Mouse (Mus musculus): ENCODE measurements around the gene Lmf1. TPM values are rescaled to one million over a fixed set of nuclear protein-coding genes. Genes with fewer than 3 reads are reported as not detected.

The Lmf1 gene
- total RNA-seq, 2 experiments from 2014 or later: 11.6 to 16.6 TPM

DNA sequence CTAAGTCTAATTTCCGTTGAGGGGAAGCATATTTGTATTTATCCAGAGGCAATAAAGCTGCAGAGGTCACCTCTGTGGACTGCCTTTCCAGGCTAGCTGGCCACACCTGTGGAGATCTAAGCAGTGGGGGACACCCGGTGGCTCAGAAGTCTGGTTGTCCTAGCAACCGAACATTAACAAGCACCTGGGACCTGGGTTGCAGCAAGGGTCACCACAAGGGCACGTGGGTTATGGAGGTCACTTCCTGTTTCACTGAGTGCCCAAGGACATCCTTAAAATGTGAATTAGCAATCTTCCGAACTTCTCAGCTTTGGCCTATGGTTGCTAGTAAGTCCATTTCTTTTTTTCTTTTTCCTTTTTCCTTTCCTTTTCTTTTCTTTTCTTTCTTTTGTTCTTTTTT, 25.3 kb downstream of the Lmf1 start:
- DNase-seq: no peak

GRCm38 (mm10) chr17:25608137-25608785, 29.4 kb downstream of the Lmf1 start:
- no peak for DNase-seq

DNA sequence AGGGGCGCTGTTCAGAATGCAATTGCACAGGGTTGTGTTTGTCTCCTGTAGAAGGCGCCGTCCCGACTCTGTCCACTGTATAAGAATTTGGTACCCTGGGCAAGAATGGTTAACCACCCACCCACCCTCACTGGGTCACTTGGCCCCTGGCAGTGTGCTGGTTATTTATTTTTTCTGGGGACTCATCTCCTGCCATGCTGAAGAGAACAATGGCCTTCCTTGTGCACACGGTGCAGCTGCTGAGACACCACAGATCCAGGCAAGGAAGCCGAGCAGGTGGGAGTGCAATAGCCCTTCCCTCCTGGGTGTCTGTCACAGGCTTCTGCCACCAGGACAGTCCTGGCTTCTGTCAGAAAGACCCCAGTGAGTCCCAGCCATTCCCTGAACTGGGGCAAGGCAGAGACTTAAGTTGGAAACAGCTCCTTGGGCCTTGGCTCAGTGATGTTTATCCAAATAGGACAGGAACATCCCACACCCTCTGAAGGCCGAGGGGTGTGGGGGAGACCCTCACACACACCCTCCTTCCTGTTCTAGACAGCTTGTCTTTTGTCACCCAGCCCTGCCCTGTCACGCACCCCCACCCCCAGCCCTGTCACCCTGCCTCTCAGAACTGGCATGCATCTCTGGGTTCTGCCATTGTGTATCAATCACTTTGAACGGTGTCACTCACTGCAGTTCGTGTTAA, 30.1 kb downstream of the Lmf1 start:
- DNase-seq: no peak

GRCm38 (mm10) chr17:25609506-25609828, 30.6 kb downstream of the Lmf1 start:
- no peak for DNase-seq

- no peak for DNase-seq
These were observed 31.3 kb downstream of the Lmf1 start for GRCm38 (mm10) chr17:25610151-25610550.

DNA sequence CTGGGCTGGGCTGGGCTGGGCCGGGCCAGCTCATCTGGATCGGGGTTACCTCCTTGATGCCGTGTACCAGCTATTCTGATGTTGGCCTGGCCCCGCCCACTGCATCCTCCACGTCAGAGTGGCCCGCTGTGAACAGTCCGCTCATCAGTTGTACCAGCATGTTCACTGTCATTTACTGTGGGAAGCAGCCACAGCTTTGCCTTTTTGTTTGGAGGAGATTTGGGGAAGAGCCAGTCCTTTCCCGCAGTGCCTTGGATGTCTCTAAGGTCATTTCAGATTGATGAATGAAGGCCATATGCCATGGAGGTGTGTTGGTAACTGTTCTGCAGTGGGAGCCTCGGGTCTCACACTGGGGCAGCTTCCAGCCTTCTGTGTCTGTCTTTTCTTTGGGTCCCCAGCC, 33.7 kb downstream of the Lmf1 start:
- no peak for DNase-seq

- DNase-seq: no peak
These were observed 34.4 kb downstream of the Lmf1 start for GRCm38 (mm10) chr17:25613323-25613722.

DNA sequence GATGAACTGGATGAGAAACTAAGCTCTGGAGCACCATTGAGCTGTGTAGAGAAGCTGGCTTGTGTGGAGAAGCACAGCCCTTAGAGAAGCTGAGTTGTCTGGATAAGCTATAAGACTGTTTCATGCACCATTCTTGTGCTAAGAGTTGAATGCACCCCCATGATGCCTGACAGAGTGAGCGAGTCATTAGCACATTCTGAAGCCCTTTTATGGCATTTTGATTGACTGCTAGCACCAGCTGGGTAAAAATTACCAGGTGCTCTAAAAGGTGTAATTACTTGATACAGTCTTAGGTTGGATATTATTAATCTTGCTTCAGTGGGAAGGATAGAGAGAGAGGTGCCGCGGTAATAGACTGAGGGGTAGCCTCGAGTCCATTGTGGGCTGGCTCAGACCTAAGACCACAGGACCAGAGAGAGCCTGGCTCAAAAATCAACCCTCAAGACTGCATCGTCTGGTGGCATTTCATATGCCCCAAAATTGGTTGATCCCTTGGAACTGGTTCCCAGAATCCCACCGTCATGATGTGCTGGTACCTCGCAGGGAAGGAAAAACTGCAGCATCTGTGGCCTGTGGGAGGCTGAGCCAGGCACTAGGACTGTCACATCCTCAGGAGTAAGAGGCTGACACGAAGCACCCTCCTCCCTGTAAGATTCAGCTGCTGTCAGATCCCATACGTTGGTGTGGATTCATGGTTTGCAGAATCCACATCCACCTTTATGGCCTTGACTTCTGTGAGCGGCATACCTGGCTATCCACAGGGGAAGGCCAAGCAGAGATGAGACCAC, 36.0 kb downstream of the Lmf1 start:
- DNase-seq: no peak

DNA sequence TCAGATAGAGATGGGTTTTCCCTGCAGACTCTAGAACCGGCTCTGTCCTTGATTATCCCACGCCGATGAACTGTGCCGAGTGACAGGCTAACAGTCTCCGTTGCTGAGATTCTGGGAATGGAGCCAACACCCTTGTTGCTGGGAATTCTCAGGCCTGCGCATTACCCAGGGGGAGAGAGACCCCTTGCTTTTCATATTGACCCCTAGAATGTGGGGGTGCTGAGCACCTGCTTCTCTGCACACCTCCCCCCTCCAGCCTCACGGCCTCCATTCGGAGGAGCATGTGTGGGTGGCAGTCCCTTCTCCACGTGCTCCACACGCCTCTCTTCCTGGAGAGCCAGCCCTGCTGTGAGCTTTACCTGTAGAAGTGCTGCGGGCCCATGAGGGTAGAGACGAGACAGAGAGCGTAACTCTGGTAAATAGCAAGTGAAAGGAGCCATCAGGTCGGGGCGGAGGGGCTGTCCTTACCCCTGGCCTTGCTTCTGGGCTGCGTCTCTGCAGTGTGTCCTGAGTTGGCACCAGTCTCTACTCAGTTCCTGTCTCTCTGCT, 39.7 kb downstream of the Lmf1 start:
- DNase-seq: no peak

- no peak for DNase-seq
These were observed 44.6 kb downstream of the Lmf1 start for GRCm38 (mm10) chr17:25623441-25623840.

- no peak for DNase-seq
These were observed 45.0 kb downstream of the Lmf1 start for GRCm38 (mm10) chr17:25623935-25624334.

DNA sequence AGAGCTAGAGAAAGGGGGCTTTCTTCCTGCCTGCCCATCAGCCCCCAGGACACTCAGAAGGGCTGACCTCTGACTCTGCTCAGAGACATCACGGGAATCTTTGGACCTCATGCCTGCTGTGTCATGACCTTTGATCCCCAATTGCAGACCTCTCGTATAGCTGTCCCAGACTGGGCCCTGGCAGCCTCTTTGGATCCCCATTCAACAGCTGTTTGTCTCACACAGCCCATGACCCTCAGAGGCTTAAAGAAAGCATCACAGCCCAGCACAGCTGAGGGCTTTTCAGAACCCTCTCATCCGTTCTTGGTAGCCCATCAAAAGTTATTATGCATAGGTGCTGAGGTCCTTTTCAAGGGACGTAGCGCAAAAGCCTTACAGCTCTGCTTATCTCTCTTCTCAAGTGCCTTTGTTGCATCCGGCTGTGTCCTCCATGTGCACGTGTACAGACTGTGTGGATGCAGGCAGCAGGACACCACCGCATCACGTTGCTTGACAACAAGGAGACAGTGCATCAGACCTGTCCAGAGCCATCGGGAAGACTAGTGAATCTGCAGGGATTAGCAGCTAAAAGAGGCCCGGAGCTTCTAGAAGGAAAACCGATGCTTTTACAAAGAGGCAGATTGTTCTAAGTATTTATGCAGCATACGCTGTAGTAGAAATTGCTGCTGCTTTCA, 45.7 kb downstream of the Lmf1 start:
- no peak for DNase-seq

- no peak for DNase-seq
These were observed 46.4 kb downstream of the Lmf1 start for GRCm38 (mm10) chr17:25625282-25625681.

DNA sequence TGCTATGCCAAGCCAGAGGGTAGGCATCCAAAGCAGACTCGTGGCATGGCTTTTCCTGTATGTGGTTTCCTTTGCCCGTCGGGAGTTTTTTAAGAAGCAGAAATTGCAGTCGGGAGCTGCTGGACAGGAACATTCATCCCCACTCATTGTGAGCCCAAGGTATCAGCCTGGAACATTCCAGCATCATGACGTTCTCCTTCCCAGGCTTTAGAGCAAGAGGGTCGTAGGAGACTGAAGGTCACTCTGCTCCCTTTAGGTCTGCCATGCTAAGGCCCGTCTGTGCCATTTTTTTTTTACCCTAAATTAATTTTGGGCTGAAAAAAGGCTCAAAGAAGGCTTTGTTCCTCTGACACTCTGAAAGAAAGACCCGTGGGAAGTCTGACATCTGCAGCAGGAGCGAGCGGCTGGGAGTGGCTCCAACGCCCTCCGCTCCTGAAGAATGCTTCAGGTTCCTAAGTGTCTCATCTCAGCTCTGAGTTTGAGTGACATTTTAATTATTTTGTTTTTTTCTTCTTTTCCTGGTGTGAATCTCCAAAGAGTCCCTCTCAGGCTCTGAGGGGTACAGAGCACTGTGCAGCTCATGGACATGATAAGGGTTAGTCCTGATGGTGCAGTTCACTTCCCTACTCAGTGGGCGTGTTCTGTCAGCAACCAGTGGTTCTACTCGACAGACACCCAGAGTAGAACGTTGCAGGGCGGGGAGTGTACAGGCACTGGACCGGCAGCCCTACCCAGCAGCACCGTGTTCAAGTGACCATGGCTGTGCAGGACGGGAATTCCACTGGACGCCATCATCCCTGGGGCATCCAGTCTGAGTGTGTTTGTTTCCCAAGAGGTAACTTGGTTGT, 47.5 kb downstream of the Lmf1 start:
- DNase-seq: no peak

DNA sequence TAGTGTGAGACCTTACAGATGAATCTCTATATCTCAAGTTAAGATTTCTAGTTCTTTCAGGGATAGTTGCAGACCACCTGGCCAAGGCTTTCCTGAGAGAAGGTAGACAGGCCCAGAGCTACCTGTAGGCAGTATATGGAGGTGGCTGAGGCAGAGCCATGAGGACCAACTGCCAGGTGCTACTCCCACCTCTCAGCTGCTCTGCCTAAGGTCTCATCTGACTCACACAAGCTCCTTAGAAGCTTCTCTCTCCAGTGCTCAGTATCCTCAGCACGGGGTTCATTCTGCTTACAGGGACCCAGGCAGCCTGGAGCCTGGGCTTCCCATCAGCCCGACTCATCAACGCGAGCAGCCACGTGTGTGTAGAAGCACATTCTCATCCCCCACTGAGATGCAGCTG, 51.4 kb downstream of the Lmf1 start:
- no peak for DNase-seq

DNA sequence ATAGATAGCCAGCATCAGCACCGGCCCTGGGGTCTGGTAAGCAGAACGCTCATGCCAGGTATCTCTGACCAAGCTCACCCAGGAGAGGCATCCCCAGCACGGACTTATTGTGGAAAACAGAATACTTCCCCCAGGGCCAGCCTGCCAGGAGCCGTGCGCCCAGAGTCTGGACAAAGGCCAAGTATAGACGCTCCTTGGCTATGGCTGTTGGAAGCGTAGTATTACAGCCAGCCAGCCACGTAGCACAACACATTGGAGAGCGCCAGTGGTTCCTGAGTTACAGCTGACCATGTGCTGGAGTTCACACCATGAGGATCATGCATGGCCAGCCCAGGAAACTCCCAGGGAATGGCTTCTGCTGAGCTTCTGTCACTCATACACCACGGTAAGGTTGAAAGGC, 55.2 kb downstream of the Lmf1 start:
- peak; percentile 50 for DNase-seq

- DNase-seq: no peak
These were observed 56.5 kb downstream of the Lmf1 start for GRCm38 (mm10) chr17:25635387-25635786.

DNA sequence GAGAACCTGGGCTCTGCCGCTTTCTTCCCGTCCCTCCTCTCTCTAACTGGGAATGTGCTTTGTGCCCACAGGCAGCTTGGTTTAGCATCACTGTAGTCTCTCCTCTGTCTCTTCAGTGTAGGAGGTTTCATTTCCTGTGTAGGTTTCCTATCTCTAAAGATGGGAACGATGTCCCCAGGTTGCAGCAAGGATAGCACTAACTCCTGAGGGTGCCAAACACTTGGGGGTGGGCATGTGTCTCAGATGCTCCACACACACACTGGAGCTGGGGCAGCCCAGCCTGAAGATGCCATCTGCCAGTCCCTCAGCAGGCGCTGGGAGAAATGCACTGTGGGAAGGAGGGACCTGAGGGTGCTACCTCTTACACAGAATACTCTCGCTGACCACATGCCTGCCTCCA, 56.9 kb downstream of the Lmf1 start:
- no peak for DNase-seq

- no peak for DNase-seq
These were observed 59.1 kb downstream of the Lmf1 start for GRCm38 (mm10) chr17:25637986-25638385.

DNA sequence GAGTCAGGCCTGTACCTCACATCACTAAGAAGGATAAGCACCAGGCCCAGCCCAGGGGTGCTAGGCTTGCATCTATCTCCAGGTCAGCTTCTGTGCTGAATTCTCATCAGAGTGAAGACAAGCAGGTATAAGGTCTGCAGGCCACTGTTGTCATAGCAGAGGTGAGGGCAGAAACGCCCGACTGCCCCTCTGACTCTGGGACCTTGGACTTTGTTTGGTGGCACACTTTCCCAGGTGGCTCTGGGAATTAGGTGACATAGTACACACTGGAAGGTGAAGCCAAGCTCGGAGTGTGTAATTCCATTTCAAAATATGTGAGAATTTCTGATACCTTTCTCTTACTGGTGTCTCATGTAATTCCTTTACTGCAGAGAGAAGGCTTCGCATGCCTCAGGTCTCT, 59.6 kb downstream of the Lmf1 start:
- DNase-seq: no peak

- no peak for DNase-seq
These were observed 62.1 kb downstream of the Lmf1 start for GRCm38 (mm10) chr17:25640956-25641355.

DNA sequence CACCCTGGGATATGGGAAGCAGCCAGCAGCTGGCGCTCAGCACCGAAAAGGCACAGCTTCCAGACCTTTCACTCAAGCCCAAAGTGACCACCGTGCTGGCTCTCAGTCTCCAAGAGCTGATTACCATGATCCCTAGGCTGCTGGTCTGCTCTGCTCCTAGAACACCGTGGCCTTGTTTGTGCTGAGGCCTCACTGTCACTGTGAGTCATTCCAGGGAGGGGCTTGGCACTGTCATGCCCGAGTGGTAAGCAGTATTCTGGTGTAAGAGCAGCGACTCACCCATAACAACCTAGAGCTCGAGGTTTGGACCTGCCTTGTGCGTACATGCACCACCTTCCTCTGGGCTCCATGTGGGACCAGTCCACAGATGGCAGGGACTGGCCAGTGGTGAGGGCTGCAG, 63.1 kb downstream of the Lmf1 start:
- peak; percentile 65 for DNase-seq
